Mouse (Mus musculus): ENCODE measurements at regions not wholly inside any gene's neighbourhood (a gene's known extent, or its start where the extent isn't known, plus 50 kb on each side); places are given as distances from the start of the nearest gene placed in this dataset.

- DNase-seq: no peak
These were observed 137.8 kb downstream of the Pfkfb3 start for GRCm38 (mm10) chr2:11416122-11416521.

DNA sequence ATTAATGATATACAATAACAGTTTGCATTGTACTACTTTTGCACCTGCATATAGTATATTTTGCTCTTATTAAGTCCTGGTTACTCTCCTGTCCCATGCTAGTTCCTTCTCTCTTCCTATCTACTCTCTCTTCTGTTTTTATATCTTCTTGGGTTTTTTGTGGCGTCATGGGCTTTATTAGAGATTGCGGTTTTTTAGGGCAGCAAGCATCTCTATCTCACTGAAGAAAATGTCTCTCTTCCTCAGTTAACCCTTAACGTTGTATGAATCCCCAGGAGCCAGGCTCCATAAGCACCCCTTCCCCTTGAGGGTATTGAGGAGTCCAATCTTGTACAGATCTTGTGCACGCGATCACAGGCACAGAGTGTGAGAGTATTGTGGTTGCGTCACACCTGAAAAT, 141.4 kb downstream of the Pfkfb3 start:
- no peak for DNase-seq

GRCm38 (mm10) chr2:11408497-11408896, 145.4 kb downstream of the Pfkfb3 start:
- no peak for DNase-seq

DNA sequence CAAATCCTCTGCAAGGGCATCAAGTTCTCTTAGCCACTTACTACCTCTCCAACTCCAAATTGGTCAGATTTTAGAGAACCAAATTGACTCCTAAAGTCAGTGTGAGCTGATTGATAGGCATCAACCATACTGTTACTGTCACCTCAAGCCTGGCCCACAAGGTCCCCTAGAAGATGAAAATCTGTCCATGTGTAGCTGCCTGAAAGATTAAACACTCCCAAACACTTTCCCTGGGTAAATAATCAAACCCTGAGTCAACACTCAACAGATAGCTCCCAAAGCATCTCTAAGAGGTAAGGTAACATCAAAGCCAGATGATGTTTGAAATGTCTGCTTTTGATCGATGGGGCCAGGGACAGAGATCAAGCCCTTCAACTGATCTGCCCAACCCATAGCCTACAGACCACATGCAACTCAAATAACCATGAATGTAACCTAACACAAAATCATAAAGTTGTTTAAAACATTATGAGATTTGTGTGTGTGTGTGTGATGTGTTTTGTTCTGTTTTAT, 147.7 kb downstream of the Pfkfb3 start:
- DNase-seq: no peak

DNA sequence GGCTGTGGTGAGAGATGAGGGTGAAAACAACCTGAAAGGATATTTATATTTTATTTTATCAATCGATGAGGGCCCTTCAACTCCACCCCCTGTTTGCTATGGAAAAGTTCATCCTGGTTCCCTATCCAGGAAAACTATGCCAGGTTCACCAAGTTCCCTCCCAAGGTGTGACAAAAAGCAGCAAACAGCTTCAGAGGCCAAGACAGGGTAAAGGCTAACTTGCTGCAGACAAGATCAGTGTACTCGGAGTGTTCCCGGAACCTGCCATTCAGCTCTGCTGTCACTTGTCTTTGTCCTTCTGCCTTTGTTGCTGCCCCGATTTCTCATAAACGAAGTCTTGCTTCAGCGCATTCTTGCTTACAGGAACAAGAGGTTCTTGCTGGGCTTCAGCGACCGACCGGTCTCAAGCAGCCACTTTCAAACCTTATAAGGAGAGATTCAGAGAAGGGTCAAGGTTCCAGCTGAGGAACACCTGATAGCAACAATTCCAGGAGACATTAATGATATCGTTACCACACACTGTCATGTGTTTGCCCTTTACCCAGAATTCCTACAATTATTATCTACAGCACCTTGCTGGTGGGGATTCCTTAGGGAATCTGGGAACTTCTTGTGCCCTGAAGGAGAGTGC, 151.5 kb downstream of the Pfkfb3 start:
- DNase-seq: no peak

- no peak for DNase-seq
These were observed 154.5 kb downstream of the Pfkfb3 start for GRCm38 (mm10) chr2:11399411-11399810.

GRCm38 (mm10) chr2:11398949-11399348, 154.9 kb downstream of the Pfkfb3 start:
- no peak for DNase-seq

- DNase-seq: no peak
These were observed 155.5 kb downstream of the Pfkfb3 start for GRCm38 (mm10) chr2:11398391-11398790.

- no peak for DNase-seq
These were observed 157.0 kb downstream of the Pfkfb3 start for GRCm38 (mm10) chr2:11396835-11397234.

- no peak for DNase-seq
These were observed 159.1 kb downstream of the Pfkfb3 start for GRCm38 (mm10) chr2:11394675-11395349.

- DNase-seq: no peak
These were observed 162.2 kb downstream of the Pfkfb3 start for GRCm38 (mm10) chr2:11391725-11392124.

DNA sequence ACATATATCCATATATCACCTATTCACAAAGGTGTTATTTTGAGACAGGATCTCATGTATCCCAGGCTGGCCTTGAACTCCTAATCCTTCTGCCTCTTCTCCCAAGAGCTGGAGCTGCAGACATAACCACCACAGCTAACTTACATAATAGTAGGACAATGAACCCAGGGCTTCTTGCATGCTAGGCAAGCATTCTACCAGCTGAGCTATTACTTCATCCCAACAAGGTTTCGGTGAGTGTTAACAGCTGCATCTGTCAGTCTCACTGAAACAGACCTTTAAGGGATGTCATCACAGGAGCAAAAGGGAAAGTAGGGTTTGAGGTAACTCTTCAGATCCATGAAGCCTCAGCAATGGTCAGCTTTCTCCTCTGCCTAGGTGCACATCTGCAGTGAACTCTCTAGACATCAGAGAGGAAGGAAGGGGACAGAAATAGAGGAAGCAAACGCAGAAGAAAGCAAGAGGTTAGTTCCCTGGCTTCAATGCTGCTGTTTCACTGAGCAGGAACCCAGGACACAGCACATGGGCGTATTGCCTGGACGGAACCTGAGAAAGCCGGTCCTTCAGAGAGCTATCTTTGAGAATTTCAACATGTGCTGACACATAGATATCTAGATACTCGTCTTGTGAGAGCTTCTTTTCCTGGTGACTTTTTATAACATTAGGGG, 163.1 kb downstream of the Pfkfb3 start:
- DNase-seq: no peak

- no peak for DNase-seq
These were observed 166.3 kb downstream of the Pfkfb3 start for GRCm38 (mm10) chr2:11387623-11388022.

DNA sequence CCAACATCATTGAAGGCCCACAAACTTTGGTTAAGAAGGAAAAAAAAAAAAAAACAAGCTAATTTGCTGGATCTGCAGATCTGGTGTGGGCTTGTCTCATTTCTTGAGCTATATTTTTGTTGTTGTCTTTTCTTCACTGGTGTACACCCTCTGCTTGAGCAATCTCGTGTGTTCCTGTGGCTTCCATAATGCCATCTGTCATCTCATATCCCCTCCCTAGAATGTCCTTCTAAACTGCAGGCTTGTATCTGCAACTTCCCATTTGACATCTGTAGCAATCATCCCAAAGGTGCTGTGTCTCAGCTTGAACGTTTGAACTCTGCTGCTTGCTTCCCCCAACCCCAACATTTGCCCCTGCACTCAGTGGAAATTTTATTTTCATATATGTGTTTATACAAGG, 170.1 kb downstream of the Pfkfb3 start:
- DNase-seq: no peak

- DNase-seq: no peak
These were observed 176.7 kb downstream of the Pfkfb3 start for GRCm38 (mm10) chr2:11377213-11377612.

- DNase-seq: no peak
These were observed 178.0 kb downstream of the Pfkfb3 start for GRCm38 (mm10) chr2:11375726-11376454.

GRCm38 (mm10) chr2:11375092-11375491, 178.8 kb downstream of the Pfkfb3 start:
- no peak for DNase-seq

DNA sequence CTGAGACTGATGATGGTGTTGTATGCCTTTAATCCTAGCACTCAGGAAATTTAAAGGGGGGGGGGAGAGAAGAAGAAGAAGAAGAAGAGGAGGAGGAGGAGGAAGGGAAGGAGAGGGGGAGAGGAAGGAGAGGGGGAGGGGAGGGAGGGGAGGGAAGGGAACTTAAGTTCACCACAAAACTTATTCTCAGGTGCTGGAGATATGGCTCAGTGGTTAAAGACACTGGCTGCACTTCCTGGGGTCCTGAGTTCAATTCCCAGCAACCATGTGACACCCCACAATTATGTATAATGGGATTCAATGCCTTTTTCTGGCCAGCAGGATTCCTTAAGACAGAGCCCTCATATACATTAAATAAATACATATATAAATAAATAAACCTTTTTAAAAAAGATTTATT, 183.6 kb downstream of the Pfkfb3 start:
- DNase-seq: no peak

DNA sequence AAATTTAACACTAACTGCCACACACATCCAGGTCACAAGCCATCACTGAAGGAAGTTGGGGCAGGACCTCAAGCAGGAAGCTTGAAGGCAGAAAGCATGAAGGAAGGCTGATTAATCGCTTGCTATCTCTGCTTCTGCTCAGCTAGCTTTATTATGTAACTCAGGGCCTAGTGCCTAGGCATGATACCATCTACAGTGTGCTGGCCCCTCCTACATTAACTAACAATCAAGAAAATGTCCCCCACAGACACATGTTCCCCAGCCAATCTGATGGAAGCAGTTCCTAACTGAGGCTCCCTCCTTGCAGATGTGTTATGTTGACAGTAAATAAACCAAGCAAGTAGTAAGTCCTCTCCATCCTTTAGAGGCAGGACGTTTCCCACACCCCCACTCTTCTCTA, 186.6 kb downstream of the Pfkfb3 start:
- no peak for DNase-seq

DNA sequence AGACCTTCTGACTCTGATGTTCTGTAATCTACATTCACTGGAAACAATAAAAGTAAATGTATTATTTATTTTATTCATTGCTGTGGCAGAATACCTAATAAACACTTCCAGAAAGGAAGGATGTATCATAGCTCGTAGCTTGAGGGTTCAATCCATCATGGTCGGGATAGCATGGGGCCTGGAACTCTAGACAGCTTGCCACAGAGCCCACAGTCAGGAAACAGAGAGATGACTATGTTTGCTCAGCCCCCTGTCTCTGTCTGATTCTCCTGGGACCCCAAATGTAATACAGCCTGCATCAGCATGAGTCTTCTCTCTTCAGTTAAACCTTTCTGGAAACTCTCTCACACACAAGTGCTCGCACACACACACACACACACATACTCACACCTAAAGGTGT, 188.1 kb downstream of the Pfkfb3 start:
- DNase-seq: no peak

DNA sequence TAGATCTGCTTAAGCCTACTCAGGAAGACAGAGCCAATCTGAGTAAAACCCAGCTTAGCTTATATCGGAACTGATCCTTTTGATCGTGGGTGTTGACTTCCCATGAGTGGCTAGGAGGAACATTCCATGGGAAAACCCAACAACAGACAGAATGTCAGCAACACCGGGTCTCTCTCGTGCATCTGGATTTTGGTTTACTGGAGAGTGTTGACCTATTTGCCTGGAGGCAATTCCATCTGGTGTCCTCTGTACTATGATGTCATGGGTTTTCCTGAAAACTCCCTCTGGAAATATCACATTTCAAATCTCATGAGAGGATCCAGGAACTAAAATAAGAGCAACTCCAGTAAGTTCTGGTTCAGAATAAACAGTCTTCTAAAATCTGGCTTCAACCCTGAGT, 188.5 kb downstream of the Pfkfb3 start:
- no peak for DNase-seq

GRCm38 (mm10) chr2:11364111-11364510, 189.8 kb downstream of the Pfkfb3 start:
- DNase-seq: no peak

DNA sequence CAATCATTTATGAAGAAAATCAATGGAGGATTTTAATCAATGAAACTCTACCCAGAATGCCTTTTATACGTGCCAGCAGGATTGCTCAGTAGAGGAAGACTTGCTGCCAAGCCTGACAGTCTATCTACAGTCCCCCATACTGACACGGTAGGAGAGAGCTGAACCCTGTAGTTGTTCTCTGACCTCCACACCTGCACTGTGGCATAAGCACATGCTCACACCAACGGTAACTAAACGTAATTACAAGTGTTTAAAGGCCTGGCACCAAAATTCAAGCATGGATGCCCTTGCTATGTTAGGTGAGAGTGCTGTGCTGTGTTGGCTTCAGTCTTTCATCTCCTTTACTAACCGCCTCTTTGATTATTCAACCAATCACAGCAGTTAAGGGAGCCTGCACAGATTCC, 190.8 kb downstream of the Pfkfb3 start:
- no peak for DNase-seq

Measured in cerebellum, adult 8-10 months (tissue).